Mouse (Mus musculus) midbrain, postnatal 0 days (tissue): Measurements from ENCODE around the gene Stk38l. TPM values are rescaled to one million over a fixed set of nuclear protein-coding genes. Genes with fewer than 3 reads are reported as not detected.
"Not testable (repeated sequence)": the region's sequence is repeated elsewhere in the genome, so short reads cannot be mapped to it uniquely, and the experiment has no call there.

Source experiments
- ATAC-seq: fragments of 200-750 bp; cut with Nextera tagmentation; 2 replicates; pipeline ENCODE4 v1.8.0; 2017; ENCODE audit warnings: moderate number of reproducible peaks, mild to moderate bottlenecking, moderate TSS enrichment, moderate library complexity; ENCODE audit not compliant: low FRiP score
- DNase-seq: peaks from one replicate; pipeline ENCODE4 v3.0.0-alpha.2; 2015; ENCODE audit warnings: low spot score
- H3K27ac ChIP-seq: fragments of 300-500 bp; sonication (generic); 2 replicates; pipeline ENCODE4 v1.5.1; 2014; ENCODE audit warnings: low read depth, mild to moderate bottlenecking, low read length, mixed read lengths
- H3K27me3 ChIP-seq: fragments of 300-500 bp; sonication (generic); 2 replicates; pipeline ENCODE4 v1.6.1; 2014; ENCODE audit warnings: low read length, control low read depth, mixed read lengths; ENCODE audit not compliant: insufficient read depth
- H3K36me3 ChIP-seq: fragments of 300-500 bp; sonication (generic); 2 replicates; pipeline ENCODE4 v1.6.1; 2014; ENCODE audit warnings: low read length, control low read depth, mixed read lengths; ENCODE audit not compliant: insufficient read depth
- H3K4me1 ChIP-seq: fragments of 300-500 bp; sonication (generic); 2 replicates; pipeline ENCODE4 v1.6.1; 2014; ENCODE audit warnings: mild to moderate bottlenecking, control low read depth, antibody characterized with exemption, low read length, mixed read lengths; ENCODE audit not compliant: insufficient read depth
- H3K4me2 ChIP-seq: fragments of 300-500 bp; sonication (generic); 2 replicates; pipeline ENCODE4 v1.6.1; 2014; ENCODE audit warnings: low read depth, mild to moderate bottlenecking, low read length, mixed read lengths; ENCODE audit not compliant: poor library complexity, severe bottlenecking
- H3K4me3 ChIP-seq: fragments of 300-500 bp; sonication (generic); 2 replicates; pipeline ENCODE4 v1.5.1; 2014; ENCODE audit warnings: low read depth, mild to moderate bottlenecking, low read length, moderate library complexity
- H3K9ac ChIP-seq: fragments of 300-500 bp; sonication (generic); replicated peaks from 2 replicates; pipeline ENCODE4 v1.6.1; 2014; ENCODE audit warnings: mild to moderate bottlenecking, low read length, moderate library complexity, mixed read lengths; ENCODE audit not compliant: poor library complexity, severe bottlenecking
- H3K9me3 ChIP-seq: fragments of 300-500 bp; sonication (generic); 2 replicates; pipeline ENCODE4 v1.6.1; 2016; ENCODE audit warnings: low read length, control low read depth
- CTCF ChIP-seq: IDR thresholded peaks from 2 replicates; pipeline ENCODE4 v1.5.1; 2016; ENCODE audit warnings: antibody characterized with exemption, mild to moderate bottlenecking
- WGBS: fragments of 180-500 bp; shearing (Covaris S2); extraction: QIAGEN DNeasy Blood & Tissue Kit; methylation state at CpG from one replicate; pipeline ENCODE4 v1.1.7; 2014; 5-methylcytosine and 5-hydroxymethylcytosine counted together
- polyA plus RNA-seq: library from polyadenylated mRNA; unstranded; fragments of >200 nt; fragmentation: Nextera tagmentation; extraction: Ambion mirVana; gene quantifications from 2 replicates; pipeline ENCODE4 v1.2.1, GENCODE M21; 2015
- total RNA-seq: library from RNA; depleted of rRNA; stranded (reverse); fragments of >200 nt; gene quantifications from 2 replicates; pipeline ENCODE4 v1.2.3, GENCODE M21; 2014

Gene Stk38l
- total and polyA plus RNA-seq, 2 experiments from 2014 or later: 6.6 to 12.4 TPM

DNA sequence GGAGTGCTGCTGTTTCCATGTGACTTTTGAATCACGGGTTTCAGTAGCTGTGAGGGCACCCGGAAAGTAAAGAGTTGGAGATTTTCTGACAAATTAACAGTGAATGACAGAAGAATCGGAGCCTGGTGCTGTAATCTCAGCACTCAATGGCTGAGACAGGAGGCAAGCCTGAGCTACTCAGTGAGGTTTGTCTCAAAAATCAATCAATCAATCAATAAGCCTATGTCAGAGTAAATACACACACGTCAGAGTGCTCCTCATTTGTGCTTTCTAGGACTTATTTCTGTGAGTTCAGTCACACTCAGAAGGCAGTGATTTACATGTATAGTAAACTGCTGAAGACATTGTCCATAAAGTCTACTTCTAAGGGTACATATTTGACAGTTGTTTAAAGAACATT is 40.5 kb downstream of the Stk38l start:
- no peak overlapping the region for H3K4me3 ChIP-seq
- H3K4me2 ChIP-seq: no peak overlapping the region
- no peak for ATAC-seq

GRCm38 (mm10) chr6:146768813-146769404 is 44.1 kb downstream of the Stk38l start:
- WGBS: 94% methylated on average over 10 of the region's 10 CpGs
- DNase-seq: no peak
- peaks cover 32% of the 10 kb centered on the region for H3K36me3 ChIP-seq
- H3K4me2 ChIP-seq: no peak overlapping the region
- no peak overlapping the region for H3K9ac ChIP-seq
- H3K9me3 ChIP-seq: no peaks in the 10 kb centered on the region
- H3K27me3 ChIP-seq: no peaks in the 10 kb centered on the region
- ATAC-seq: no peak
- no peak overlapping the region for H3K27ac ChIP-seq
- no peaks in the 10 kb centered on the region for H3K4me1 ChIP-seq
- no peak for TF ChIP-seq CTCF
- no peak overlapping the region for H3K4me3 ChIP-seq

More for the DNA sequence above, 40.5 kb downstream of the Stk38l start:
- H3K27ac ChIP-seq: no peak overlapping the region
- H3K9me3 ChIP-seq: no peaks in the 10 kb centered on the region
- no peaks in the 10 kb centered on the region for H3K27me3 ChIP-seq
- TF ChIP-seq CTCF: no peak
- 88% methylated on average over 4 of the region's 4 CpGs for WGBS
- peaks cover 29% of the 10 kb centered on the region for H3K36me3 ChIP-seq
- DNase-seq: no peak
- no peaks in the 10 kb centered on the region for H3K4me1 ChIP-seq
- no peak overlapping the region for H3K9ac ChIP-seq

- H3K27ac ChIP-seq: no peak overlapping the region
- no peak for TF ChIP-seq CTCF
- no peak for DNase-seq
- no peak overlapping the region for H3K4me2 ChIP-seq
- ATAC-seq: no peak
- H3K9me3 ChIP-seq: no peaks in the 10 kb centered on the region
- H3K9ac ChIP-seq: no peak overlapping the region
- peaks cover 37% of the 10 kb centered on the region for H3K36me3 ChIP-seq
- WGBS: 75% methylated on average over 6 of the region's 6 CpGs
- no peaks in the 10 kb centered on the region for H3K27me3 ChIP-seq
- H3K4me1 ChIP-seq: no peaks in the 10 kb centered on the region
- H3K4me3 ChIP-seq: no peak overlapping the region
These were observed 45.4 kb downstream of the Stk38l start for GRCm38 (mm10) chr6:146770005-146770745.

GRCm38 (mm10) chr6:146770808-146771207 is 46.0 kb downstream of the Stk38l start:
- Histone ChIP-seq H3K9me3 (no peaks in the 10 kb centered on the region), H3K4me3 (no peak overlapping the region), H3K27me3 (no peaks in the 10 kb centered on the region), H3K27ac (no peak overlapping the region), H3K4me2 (no peak overlapping the region), H3K4me1 (no peaks in the 10 kb centered on the region), H3K9ac (no peak overlapping the region), H3K36me3 (peaks cover 38% of the 10 kb centered on the region)
- no peak for DNase-seq
- 90% methylated on average over 5 of the region's 5 CpGs for WGBS
- no peak for TF ChIP-seq CTCF
- ATAC-seq: no peak

GRCm38 (mm10) chr6:146775864-146776263 is 51.1 kb downstream of the Stk38l start:
- WGBS: 79% methylated on average over 8 of the region's 8 CpGs
- H3K4me3 ChIP-seq, ATAC-seq, H3K9ac ChIP-seq, H3K4me2 ChIP-seq, H3K27me3 ChIP-seq, DNase-seq, H3K27ac ChIP-seq, H3K4me1 ChIP-seq, H3K9me3 ChIP-seq: not testable (repeated sequence)
- H3K36me3 ChIP-seq: peaks cover 12% of the 10 kb centered on the region

- 14% methylated on average over 2 of the region's 2 CpGs for WGBS
These were observed 52.0 kb downstream of the Stk38l start for GRCm38 (mm10) chr6:146776610-146777389.

More at GRCm38 (mm10) chr6:146776610-146777389, 52.0 kb downstream of the Stk38l start:
- H3K27ac ChIP-seq: no peak overlapping the region
- ATAC-seq: no peak
- no peaks in the 10 kb centered on the region for H3K9me3 ChIP-seq
- DNase-seq: no peak
- no peaks in the 10 kb centered on the region for H3K4me1 ChIP-seq
- H3K9ac ChIP-seq: no peak overlapping the region
- H3K4me2 ChIP-seq: no peak overlapping the region
- no peak for TF ChIP-seq CTCF
- no peak overlapping the region for H3K4me3 ChIP-seq
- peaks cover 12% of the 10 kb centered on the region for H3K36me3 ChIP-seq
- H3K27me3 ChIP-seq: no peaks in the 10 kb centered on the region
